In genomic region chr1:74248799-74249198, GRCm38 (mm10) we compare ENCODE assay signal across 8 mouse cellular contexts. TPM values are rescaled to one million over a fixed set of nuclear protein-coding genes. Genes with fewer than 3 reads are reported as not detected.
DNase-seq lines count a peak whose midpoint lies in the region; ATAC-seq lines count a peak whose summit lies in the region.
"Had no signal": no experiment of that assay in that cellular context is flagged by ENCODE, and none has a peak within 500 bp of the region (broad histone marks: within the 10 kb centered on the region; RNA-seq: fewer than 3 reads in every experiment).

No protein-coding gene starts in this region.

- H3K27ac ChIP-seq in intestine, embryonic 14.5 days (ENCODE audit: low read depth), result peak overlapping the region; percentile 78
- peak overlapping the region; percentile 79 for H3K27ac ChIP-seq in stomach, embryonic 16.5 days (ENCODE audit: low read length)
- H3K27ac ChIP-seq in forebrain, embryonic 16.5 days (ENCODE audit: low read length), result no peak overlapping the region

- DNase-seq in CD8-positive naive resting alpha-beta T cell, adult 2 months (ENCODE audit: low read depth in 2 of 2, low spot score in 2 of 2), result peak; percentile 49 to 64
- peak; percentile 57 for DNase-seq in brain, adult 2 months (ENCODE audit: low read depth, low spot score)
- no peak for DNase-seq in intestine, embryonic 14.5 days (ENCODE audit: low spot score)
- peak; percentile 68 to 71 for DNase-seq in lung, adult 18-20 months
- DNase-seq in left cerebral cortex, postnatal 36 days (ENCODE audit: low spot score in 2 of 2), result no peak

- H3K4me1 ChIP-seq in intestine, embryonic 14.5 days (replicated peaks; ENCODE audit: control insufficient read depth, insufficient read depth, low read length), result peaks cover 10% of the 10 kb centered on the region
- H3K4me1 ChIP-seq in stomach, embryonic 16.5 days (ENCODE audit: control insufficient read depth, insufficient read depth, low read length), result peaks cover 23% of the 10 kb centered on the region
- no peaks in the 10 kb centered on the region for H3K4me1 ChIP-seq in forebrain, embryonic 16.5 days (replicated peaks; ENCODE audit: control insufficient read depth, insufficient read depth, low read length)

- intact Hi-C loops in left cerebral cortex, postnatal 36 days (cut with DNase I), result no loop called here

- 39% methylated on average over 1 of the region's 1 CpGs for WGBS in intestine, embryonic 14.5 days
- 24% methylated on average over 1 of the region's 1 CpGs for WGBS in stomach, embryonic 16.5 days
- 71% methylated on average over 1 of the region's 1 CpGs for WGBS in forebrain, embryonic 16.5 days

- no peaks in the 10 kb centered on the region for H3K27me3 ChIP-seq in intestine, embryonic 14.5 days (replicated peaks; ENCODE audit: control insufficient read depth, insufficient read depth, low read length)
- no peaks in the 10 kb centered on the region for H3K27me3 ChIP-seq in stomach, embryonic 16.5 days (ENCODE audit: control insufficient read depth, insufficient read depth, low read length)
- no peaks in the 10 kb centered on the region for H3K27me3 ChIP-seq in forebrain, embryonic 16.5 days (replicated peaks; ENCODE audit: control insufficient read depth, insufficient read depth, low read length)

- H3K4me2 ChIP-seq in intestine, embryonic 14.5 days (ENCODE audit: low read length), result no peak overlapping the region; the same call in 1 of the 2 replicates
- peak overlapping the region; percentile 7; the same call in 1 of the 2 replicates for H3K4me2 ChIP-seq in stomach, embryonic 16.5 days (ENCODE audit: low read depth, low read length)
- no peak overlapping the region for H3K4me2 ChIP-seq in forebrain, embryonic 16.5 days (ENCODE audit: low read length)

- no peaks in the 10 kb centered on the region for H3K9me3 ChIP-seq in intestine, embryonic 14.5 days (ENCODE audit: control insufficient read depth, low read length)
- H3K9me3 ChIP-seq in stomach, embryonic 16.5 days (replicated peaks; ENCODE audit: control insufficient read depth, low read length), result no peaks in the 10 kb centered on the region
- H3K9me3 ChIP-seq in forebrain, embryonic 16.5 days (ENCODE audit: control insufficient read depth, low read length), result no peaks in the 10 kb centered on the region

- no peak overlapping the region for H3K4me3 ChIP-seq in intestine, embryonic 14.5 days (ENCODE audit: low read depth, low read length)
- H3K4me3 ChIP-seq in stomach, embryonic 16.5 days (replicated peaks; ENCODE audit: low read length), result no peak overlapping the region
- H3K4me3 ChIP-seq in forebrain, embryonic 16.5 days (replicated peaks; ENCODE audit: low read length), result no peak overlapping the region

- H3K36me3 ChIP-seq in intestine, embryonic 14.5 days (ENCODE audit: control insufficient read depth, insufficient read depth, low read length), result peaks cover 70% of the 10 kb centered on the region
- peaks cover 37% of the 10 kb centered on the region for H3K36me3 ChIP-seq in stomach, embryonic 16.5 days (ENCODE audit: control insufficient read depth, insufficient read depth, low read length)
- peaks cover 34% of the 10 kb centered on the region for H3K36me3 ChIP-seq in forebrain, embryonic 16.5 days (ENCODE audit: control insufficient read depth, insufficient read depth)

- 0 out of 2 replicates have a peak, but pooled peaks have one; percentile 35 for ATAC-seq in intestine, embryonic 14.5 days (replicated peaks; ENCODE audit: low FRiP score, low TSS enrichment, low read depth)
- ATAC-seq in stomach, embryonic 16.5 days (ENCODE audit: insufficient read depth, low FRiP score), result peak; percentile 83
- ATAC-seq in forebrain, embryonic 16.5 days, result no peak

- no peak overlapping the region for H3K9ac ChIP-seq in intestine, embryonic 14.5 days (ENCODE audit: low read length)
- no peak overlapping the region for H3K9ac ChIP-seq in stomach, embryonic 16.5 days (ENCODE audit: low read length)
- no peak overlapping the region for H3K9ac ChIP-seq in forebrain, embryonic 16.5 days (replicated peaks; ENCODE audit: low read depth, low read length)

RNA-seq across cellular contexts. Expression of gene Arpc2, which starts 12.9 kb away (rescaled TPM):
- polyA plus RNA-seq in intestine, embryonic 14.5 days (2014; fragmentation: Nextera tagmentation; extraction: Ambion mirVana), result 436 and 457 TPM in 2 replicates
- 544 and 546 TPM in 2 replicates for polyA plus RNA-seq in stomach, embryonic 16.5 days (2015; fragmentation: Nextera tagmentation; extraction: Ambion mirVana)
- 413 and 455 TPM in 2 replicates for polyA plus RNA-seq in forebrain, embryonic 16.5 days (2015; fragmentation: Nextera tagmentation; extraction: Ambion mirVana)
- 100 to 1,000 TPM; 259 to 262 TPM for total RNA-seq in left cerebral cortex, postnatal 36 days (2021)

RNA-seq across cellular contexts. Expression of gene Gpbar1, which starts 29.6 kb away (rescaled TPM):
- polyA plus RNA-seq in intestine, embryonic 14.5 days (2014; fragmentation: Nextera tagmentation; extraction: Ambion mirVana), result 9.1 and 10.7 TPM in 2 replicates
- 1.0 and 1.2 TPM in 2 replicates for polyA plus RNA-seq in stomach, embryonic 16.5 days (2015; fragmentation: Nextera tagmentation; extraction: Ambion mirVana)
- 0.20 TPM in 1 of 2 replicates, not detected in the other for polyA plus RNA-seq in forebrain, embryonic 16.5 days (2015; fragmentation: Nextera tagmentation; extraction: Ambion mirVana)
- not detected for total RNA-seq in left cerebral cortex, postnatal 36 days (2021)

RNA-seq across cellular contexts. Expression of gene Aamp, which starts 35.7 kb away (rescaled TPM):
- 252 and 269 TPM in 2 replicates for polyA plus RNA-seq in intestine, embryonic 14.5 days (2014; fragmentation: Nextera tagmentation; extraction: Ambion mirVana)
- polyA plus RNA-seq in stomach, embryonic 16.5 days (2015; fragmentation: Nextera tagmentation; extraction: Ambion mirVana), result 227 and 252 TPM in 2 replicates
- 216 and 225 TPM in 2 replicates for polyA plus RNA-seq in forebrain, embryonic 16.5 days (2015; fragmentation: Nextera tagmentation; extraction: Ambion mirVana)
- 100 to 1,000 TPM; 139 to 143 TPM for total RNA-seq in left cerebral cortex, postnatal 36 days (2021)

RNA-seq across cellular contexts. Expression of gene Pnkd, which starts 35.9 kb away (rescaled TPM):
- polyA plus RNA-seq in intestine, embryonic 14.5 days (2014; fragmentation: Nextera tagmentation; extraction: Ambion mirVana), result 139 and 142 TPM in 2 replicates
- 108 and 119 TPM in 2 replicates for polyA plus RNA-seq in stomach, embryonic 16.5 days (2015; fragmentation: Nextera tagmentation; extraction: Ambion mirVana)
- polyA plus RNA-seq in forebrain, embryonic 16.5 days (2015; fragmentation: Nextera tagmentation; extraction: Ambion mirVana), result 98.4 and 105 TPM in 2 replicates
- total RNA-seq in left cerebral cortex, postnatal 36 days (2021), result 100 to 1,000 TPM; 151 to 166 TPM

RNA-seq across cellular contexts. Expression of gene Cxcr1, which starts 54.4 kb away (rescaled TPM):
- not detected in 2 replicates for polyA plus RNA-seq in intestine, embryonic 14.5 days (2014; fragmentation: Nextera tagmentation; extraction: Ambion mirVana)
- polyA plus RNA-seq in stomach, embryonic 16.5 days (2015; fragmentation: Nextera tagmentation; extraction: Ambion mirVana), result not detected in 2 replicates
- polyA plus RNA-seq in forebrain, embryonic 16.5 days (2015; fragmentation: Nextera tagmentation; extraction: Ambion mirVana), result not detected in 2 replicates
- not detected for total RNA-seq in left cerebral cortex, postnatal 36 days (2021)
- polyA plus RNA-seq: frontal cortex, adult 2 months had no signal

Comparison
In these comparisons a context has a peak if more than half of its experiments do, and no peak if none do; other contexts are left out.
1. DNase-seq: peak in CD8-positive naive resting alpha-beta T cell, adult 2 months (2 of 2), brain, adult 2 months (single experiment) and lung, adult 18-20 months (2 of 2); none in intestine, embryonic 14.5 days (single experiment) and left cerebral cortex, postnatal 36 days (0 of 2).